Mouse (Mus musculus): ENCODE data around the gene Pank1.

Pank1 gene

DNA sequence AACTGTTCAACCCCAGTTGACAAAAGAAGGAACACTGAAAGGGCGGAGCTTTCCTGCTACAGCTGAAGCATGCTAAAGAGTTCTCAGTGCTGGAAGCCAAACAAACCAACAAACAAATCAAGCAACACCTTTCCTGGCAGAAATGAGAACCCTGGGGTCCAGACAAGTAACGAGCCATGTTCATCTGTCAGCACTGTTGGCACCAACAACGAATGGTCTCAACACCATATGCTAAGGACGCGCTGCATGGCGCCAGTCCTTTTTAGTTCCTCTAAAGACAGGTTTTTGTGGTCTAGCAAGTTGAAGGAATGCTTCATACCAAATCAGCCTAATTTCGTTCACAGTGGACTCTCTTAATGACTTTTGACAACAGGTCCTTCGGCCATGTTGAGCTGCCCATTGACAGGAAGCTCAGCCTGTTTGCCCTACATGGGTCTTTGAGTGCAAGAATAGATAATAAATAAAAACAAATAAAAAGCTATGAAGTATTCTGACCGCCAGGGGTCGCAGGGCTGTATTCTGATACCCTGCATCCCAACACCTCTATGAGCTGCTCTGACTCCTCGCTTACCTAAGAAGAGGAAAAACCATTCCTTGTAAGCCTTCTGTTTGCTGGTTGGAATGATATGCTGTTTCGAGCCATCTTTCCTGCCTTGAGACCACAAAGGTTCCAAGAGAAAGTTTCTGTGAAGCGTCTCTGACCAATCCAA is 53.2 kb downstream of the Pank1 start:
- no peak for DNase-seq (ENCODE audit: low spot score)

- DNase-seq (ENCODE audit: low spot score) = no peak
Observed at GRCm38 (mm10) chr19:34819577-34820170, 59.6 kb downstream of the Pank1 start.

DNA sequence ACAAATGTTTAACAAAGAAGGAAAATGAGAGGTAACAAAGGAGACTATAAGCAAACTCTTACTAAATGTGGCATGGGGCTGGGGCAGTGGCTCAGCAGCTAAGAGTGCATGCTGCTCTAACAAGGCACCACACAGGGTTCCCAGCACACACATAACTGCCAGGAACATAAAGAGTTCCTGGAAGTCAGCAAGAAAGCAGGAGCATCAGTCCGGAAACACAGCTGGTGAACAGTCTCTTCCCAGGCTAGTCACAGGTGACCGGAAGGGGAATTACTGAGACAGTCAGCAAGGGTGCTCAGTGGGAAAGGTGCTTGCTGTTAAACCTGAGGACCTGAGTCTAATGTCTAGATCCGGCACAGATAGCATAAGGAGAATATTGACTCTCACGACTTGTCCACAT is 63.9 kb downstream of the Pank1 start:
- no peak for DNase-seq (ENCODE audit: low spot score)

- DNase-seq (ENCODE audit: low spot score) = no peak
Observed at GRCm38 (mm10) chr19:34814696-34815095, 64.6 kb downstream of the Pank1 start.

DNA sequence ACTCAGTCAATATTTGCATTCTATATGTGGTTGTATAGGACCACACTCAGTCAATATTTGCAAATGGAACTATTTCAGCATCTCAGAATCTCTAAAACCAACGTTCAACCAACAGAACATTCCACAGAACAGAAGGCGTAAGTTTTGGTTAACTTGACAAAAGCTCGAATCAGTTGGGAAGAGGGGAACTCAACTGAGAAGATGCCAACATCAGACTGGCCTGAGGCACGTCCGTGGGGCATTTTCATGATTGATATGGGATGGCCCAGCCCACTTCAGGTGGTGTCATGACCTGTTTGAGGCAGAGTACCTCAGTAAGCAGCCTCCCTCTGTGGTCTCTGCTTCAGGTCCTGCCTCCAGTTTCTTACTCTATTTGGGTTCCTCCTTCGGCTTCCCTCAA is 65.3 kb downstream of the Pank1 start:
- DNase-seq (ENCODE audit: low spot score) = no peak

- no peak for DNase-seq (ENCODE audit: low spot score)
Observed at GRCm38 (mm10) chr19:34813533-34813932, 65.7 kb downstream of the Pank1 start.

DNA sequence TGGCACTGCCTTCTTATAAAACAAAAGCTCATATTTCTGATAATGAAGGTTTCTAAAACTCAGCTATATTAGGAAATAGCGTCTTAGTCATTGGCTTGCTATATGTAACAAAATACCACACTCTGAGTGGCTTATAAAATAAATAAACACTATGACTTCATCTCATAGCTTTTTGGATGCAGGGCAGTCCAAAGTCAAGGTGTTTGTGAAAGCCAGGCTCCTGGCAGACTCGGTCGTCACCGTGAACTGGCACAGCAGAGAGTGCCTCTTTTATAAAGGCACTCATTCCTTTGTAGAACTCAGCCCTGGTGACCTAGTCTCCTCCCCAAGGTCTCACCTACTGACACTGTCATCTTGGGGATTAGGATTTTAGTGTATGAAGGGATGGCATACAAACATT is 66.5 kb downstream of the Pank1 start:
- no peak for DNase-seq (ENCODE audit: low spot score)

DNA sequence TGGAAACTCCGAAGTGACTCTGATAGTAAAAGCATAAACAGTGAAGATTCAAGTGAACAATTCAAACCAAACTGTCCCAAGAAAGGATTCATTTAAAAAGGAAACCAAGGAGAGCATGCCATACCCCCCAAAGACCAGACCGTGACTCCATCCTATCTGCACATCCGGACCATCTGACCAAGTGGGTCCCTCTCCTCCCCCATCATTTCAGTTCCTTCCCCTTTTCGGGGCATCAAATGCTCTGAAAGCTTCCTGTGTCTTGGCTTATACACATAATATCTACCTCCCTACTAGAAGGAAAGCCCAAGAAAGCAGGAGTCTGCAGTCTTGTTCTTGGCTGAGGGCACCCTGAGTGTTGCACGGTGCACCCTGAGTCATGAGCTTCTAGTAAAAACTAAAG is 72.1 kb downstream of the Pank1 start:
- DNase-seq (ENCODE audit: low spot score) = no peak

DNA sequence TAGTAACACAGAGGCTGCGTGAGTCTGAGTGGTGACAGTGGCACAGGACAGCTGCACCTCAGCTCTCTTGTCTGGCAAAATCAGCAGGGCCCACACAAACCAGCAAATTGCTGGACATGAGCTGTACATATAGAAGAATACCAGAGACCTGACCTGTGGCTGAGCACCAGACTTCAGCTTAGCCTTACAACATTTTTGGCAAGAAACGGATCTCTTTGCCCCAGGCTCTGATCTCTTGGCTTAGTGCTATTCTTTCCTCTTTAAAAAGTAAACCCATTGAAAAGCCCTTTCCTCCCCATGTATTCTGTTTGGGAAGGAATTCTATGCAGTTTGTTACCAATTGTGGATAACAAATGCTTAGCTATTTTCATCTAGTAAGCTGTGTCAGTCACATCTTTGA is 74.2 kb downstream of the Pank1 start:
- DNase-seq (ENCODE audit: low spot score) = no peak

DNA sequence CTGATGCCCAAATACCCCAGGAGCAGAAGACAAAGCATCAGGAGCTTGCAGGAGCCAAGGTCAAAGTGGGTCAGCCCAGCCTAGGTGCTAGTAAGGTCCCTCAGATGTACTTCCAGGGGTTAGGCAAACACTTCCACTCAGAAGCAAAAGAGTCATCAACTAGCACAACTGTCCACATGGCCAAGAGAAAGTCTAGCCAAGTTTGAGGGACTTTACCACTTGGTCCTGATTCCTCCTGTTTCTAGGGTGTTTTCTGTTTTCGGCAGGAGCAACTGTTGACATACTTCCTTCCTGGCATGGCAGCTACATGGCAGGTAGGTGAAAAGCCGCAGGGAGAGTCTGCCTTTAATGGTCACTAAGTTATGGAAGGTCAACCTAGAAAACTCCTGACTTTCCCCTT is 74.7 kb downstream of the Pank1 start:
- no peak for DNase-seq (ENCODE audit: low spot score)

- no peak for DNase-seq (ENCODE audit: low spot score)
Observed at GRCm38 (mm10) chr19:34803396-34803795, 75.9 kb downstream of the Pank1 start.

DNA sequence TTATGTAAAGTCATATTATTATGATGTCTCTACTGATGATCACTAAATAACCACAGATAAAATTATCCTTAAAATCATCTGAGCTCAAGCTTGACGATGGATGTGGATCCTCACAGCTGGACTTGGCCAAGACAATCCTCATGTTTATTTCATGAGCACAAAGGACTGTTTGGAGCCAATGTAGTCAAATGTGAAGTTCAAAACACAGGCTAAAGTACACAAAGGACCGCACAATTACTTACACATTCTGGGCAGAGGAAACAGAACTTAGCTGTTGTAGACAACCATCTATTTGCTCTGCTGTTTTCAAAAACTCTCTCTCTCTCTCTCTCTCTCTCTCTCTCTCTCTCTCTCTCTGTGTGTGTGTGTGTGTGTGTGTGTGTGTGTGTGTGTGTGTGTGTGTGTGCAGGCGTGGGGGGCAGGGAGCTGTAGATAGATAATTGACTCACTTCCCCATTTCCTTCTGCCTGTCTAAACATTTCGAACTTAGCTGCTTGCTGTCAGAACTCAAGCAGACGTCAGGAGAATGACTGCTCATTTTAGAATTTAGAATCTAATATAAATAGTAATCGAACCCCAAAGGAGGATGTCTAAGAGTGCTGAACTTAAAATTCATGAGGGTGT is 79.5 kb downstream of the Pank1 start:
- DNase-seq (ENCODE audit: low spot score) = no peak

- no peak for DNase-seq (ENCODE audit: low spot score)
Observed at GRCm38 (mm10) chr19:34796396-34796795, 82.9 kb downstream of the Pank1 start.

DNA sequence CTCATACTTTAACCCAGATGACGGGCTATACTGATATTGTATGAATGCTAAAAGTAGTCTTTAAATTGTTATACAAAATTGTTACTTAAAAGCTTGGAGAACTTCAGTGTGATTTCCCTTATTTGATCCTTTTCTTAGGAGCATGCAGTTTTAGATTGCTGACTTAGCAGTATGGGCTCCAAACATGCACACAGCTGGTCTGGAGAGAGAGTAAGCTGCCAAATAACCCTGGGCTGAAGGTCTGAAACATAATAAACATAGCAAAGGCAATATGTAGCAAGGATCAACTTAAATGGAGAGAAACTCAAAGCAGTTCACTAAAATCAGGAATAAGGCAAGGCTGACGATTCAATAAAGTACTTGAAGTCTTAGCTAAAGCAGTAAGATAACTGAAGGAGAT is 96.8 kb downstream of the Pank1 start:
- no peak for DNase-seq (ENCODE audit: low spot score)

GRCm38 (mm10) chr19:34778993-34779392 is 100.3 kb downstream of the Pank1 start:
- no peak for DNase-seq (ENCODE audit: low spot score)

DNA sequence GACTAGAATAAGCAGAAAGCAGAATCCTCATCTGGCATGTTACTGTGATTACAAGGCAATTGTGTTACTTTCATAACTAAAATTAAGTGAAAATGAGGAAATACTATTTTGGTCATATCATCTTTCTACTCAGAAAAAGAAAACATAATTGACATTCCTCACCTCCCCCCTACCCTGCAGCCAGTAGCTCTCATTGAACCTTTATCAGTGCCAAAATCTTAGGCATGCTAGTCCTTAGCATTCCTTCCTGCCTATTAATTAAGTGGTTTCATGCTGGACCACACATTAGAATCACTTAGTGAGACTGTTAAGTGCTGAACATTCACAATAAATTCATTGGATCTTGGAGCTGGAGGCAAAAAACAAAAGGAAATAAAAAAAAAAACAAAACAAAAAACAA is 101.2 kb downstream of the Pank1 start:
- no peak for DNase-seq (ENCODE audit: low spot score)

- no peak for DNase-seq (ENCODE audit: low spot score)
Observed at GRCm38 (mm10) chr19:34772775-34773174, 106.5 kb downstream of the Pank1 start.

DNA sequence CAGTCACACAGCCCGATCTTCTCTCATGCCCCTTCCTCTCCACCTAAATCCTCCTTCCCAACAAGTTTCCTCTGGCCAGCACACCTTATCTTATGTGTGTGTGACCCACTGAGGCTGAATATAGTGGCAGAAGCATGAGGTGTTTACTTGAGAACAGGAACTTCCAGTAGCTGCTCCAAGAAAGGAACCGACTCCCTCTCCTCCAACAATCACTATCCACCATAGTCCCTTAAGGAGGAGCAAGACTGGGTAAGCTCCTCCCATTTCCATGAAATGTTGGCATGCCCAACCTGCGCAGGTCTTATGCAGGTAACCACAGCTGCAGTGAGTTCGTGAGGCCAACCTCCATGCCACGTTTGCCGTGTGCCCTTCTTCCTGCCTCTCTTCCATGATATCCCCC is 108.5 kb downstream of the Pank1 start:
- DNase-seq (ENCODE audit: low spot score) = no peak

- no peak for DNase-seq (ENCODE audit: low spot score)
Observed at GRCm38 (mm10) chr19:34758754-34759153, 120.5 kb downstream of the Pank1 start.
